Mouse (Mus musculus) thymus, postnatal 10 days (tissue): ENCODE results near the gene Cd44.

Source experiments
- DNase-seq, 2 experiments: peaks; one replicate each; pipeline ENCODE4 v3.0.0; 2021; ENCODE audit warnings: low spot score in 2 of 2

Cd44 gene

DNA sequence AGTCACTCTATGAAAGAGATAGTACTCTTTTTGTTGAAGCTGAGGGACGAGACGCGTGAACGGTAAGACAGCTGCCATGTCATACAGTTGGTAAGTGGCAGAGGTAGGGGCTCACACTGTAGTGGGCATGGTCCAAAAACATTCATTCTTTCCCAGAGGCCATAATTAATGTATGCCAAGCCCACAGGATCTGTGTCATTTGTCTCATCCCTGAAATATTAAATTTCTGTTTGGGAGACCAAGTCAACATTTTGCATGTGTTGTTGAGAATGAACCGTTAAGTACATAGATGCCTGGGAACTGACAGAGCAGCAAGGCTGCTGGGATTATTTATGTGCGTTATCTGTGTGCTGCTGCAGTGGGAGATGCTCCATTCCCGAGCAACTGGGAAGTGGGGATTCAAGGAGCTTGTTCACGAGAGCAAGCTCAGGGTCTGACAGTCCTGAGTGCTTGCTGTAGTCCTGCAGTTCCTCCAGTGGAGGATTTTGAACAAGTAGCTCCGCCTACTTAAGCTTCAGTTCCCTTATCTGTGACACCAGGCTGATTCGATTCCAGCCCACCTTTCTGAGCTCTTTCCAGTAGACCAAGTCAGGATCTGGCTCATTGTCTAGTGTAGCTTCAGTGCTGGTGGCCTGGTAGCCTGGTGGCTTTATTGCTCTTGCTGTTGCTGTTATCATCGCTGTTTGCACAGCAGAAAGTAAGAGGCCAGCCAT lies 12.5 kb upstream of the Cd44 start:
- no peak for DNase-seq

DNA sequence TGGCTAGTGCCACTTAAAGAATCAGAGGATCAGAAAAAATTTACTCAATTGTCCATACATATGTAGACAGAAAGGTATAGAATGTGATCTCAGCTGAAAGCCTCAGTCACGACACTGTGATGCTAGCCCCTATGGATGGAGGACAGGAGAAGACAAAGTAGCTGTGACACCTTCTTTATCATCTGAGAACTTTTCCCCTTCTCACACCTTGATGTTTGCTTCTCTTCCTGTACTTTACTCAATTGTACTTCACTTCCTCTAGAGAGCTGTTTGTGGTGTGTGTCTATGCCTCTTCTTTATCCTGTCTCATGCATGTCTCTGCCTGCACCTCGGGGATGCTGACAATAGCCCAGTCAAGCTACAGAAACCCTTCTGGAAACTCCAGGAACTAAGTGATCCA lies 11.5 kb upstream of the Cd44 start:
- DNase-seq, result peak in 1 of 2 experiments; percentile 29

DNA sequence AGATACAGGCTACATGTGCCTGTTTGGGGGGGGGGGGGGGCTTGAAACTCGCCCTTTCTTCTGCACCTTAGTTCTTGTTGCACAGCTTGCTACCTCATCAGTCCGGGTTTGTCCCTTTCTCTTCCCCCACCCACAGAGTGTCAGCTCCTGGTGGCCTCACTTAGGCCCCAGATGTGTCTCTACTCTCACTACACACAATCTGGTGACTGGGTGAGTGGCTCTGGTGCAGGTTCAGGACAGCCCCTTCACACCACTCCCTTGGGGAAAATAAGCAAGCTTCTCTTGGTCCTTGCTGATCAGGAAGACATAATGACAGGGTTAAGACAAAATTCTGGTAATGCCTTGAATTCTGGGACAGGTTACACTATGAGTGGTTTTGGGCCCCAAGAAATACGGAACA lies 11.0 kb upstream of the Cd44 start:
- DNase-seq, result no peak

DNA sequence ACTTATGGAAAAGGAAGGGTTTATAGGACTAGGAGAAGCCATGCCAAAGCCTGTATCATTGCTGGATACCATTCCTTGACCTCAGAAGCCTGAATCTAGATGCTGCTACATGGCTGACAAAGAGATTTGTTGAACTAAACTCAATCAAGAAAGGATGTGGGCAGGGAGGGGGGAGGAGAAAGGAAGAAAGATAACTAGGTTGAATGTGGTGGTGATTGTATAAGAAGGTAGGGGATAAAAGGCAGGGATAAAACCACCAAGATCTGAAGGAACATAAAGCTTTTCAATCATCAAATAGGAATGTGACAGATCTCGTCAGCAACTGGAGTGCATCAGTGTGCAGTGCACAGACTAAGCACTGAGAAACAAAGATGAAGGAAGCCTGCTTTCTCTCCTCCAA lies 7.9 kb upstream of the Cd44 start:
- DNase-seq, result no peak

DNA sequence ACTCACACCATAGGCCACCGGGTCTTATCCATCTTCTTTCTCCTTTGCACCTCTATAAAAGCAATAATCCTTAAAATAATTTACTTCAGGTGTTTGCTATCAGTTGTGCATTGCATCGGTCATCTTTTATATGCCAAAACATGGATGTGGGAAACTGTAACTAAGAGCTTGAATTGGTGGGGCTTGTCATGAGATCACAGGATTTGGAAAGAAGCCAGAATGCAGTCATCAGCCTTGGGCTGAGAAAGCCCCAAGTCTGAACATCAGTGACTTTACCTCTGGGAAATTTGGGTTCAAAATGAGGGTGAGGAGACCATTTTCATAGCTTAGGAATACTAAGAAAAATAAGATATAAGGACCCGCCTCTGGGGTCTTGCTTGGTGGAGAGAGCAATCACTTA lies 4.1 kb upstream of the Cd44 start:
- DNase-seq, result no peak

DNA sequence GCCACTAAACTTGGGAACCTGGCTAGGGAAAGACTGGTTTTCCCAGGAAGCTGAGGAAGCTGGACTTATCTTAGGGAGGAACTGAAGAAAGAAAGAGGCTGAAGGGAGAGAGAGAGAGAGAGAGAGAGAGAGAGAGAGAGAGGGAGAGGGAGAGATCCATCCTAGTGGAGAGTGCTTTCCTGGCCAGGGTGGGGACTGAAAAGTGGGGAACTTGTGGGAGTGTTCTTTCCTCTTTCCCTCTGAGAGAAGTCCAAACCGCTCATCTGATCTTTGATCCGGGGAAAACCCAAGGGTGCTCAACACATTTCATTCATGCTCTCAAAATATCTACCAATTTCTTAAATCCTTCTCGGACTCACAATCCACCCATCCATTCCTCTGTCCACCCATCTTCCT lies 361 bp upstream of the Cd44 start:
- no peak for DNase-seq

DNA sequence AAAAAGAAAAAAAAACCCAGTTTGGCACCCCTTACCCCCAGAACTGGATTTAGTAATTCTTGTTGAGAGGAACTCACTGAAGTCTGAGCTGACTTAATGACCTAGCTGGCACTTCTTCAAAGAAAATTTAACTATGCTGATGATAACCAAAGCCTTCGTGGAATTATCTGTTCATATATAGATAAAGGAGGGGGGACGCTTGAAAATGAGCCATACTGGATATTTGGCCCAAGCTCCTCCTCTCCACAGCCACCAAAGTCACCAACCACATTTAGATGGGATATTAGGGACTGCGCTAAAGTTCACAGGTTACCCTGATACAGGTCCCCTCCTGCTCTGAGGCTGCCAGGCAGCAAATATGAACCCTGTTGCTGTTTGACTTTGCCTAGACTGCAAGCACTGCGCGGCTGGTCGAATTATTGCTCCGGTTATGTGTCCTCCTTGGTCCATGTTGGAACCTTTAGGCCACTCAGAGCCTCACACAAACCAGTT lies 1.2 kb downstream of the Cd44 start:
- no peak for DNase-seq

DNA sequence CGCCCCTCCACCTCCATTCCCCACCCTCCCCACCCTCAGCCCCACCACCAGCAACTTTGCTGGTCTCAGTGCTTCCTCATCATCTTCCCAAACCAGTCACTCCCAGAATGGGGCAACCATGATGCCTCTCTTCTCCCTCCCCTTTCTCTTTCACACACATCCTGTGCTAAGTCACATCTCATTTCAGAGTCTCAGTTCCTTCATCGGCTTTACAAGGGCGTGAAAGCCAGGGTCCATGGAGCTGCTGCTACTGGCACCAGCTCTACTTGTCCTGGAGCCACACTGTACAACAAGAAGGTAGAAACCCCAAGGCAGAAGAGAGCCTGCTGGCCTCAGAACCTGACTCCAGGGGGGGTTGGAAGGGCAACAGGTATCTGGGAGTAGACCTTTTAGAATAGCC lies 2.2 kb downstream of the Cd44 start:
- DNase-seq, result no peak

DNA sequence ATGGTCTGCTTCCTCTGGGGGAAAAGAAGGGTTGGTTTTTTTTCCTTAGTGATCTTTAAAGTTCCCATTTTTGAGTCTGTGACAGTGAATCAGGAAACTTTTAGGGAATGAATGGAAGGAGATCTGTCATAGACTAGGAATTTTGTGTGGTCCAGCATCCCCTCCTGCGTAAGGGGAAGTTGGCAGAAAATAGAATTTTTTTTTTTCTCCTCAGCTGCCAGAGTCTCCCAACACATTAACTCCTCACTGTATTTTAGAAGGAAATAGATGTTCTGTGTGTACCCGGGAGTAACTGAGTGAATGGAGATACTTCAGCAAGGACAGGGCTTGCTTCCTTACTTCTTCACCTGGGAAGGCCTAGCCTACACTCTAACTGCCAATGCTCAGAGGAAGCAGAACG lies 2.9 kb downstream of the Cd44 start:
- DNase-seq, result no peak

DNA sequence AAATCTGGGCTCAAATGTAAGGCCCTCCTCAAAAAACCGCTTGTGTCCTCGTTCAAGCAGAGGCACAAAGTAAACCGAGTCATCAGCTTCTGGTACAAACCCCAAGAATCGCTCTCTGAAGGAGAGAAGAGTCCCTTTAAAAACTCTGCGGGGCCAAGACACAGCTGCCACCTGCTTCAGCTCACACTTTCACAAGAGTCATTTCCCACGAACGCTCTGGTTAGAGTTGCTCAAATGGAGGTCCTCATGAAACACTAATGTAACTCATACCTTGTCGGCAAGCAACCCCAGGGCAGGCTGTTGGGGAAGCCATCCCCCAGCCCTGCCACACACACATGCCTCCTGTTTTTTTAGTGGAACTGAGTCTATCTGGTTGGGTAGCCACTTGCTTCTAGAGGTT lies 5.3 kb downstream of the Cd44 start:
- peak; percentile 38 to 43 for DNase-seq

DNA sequence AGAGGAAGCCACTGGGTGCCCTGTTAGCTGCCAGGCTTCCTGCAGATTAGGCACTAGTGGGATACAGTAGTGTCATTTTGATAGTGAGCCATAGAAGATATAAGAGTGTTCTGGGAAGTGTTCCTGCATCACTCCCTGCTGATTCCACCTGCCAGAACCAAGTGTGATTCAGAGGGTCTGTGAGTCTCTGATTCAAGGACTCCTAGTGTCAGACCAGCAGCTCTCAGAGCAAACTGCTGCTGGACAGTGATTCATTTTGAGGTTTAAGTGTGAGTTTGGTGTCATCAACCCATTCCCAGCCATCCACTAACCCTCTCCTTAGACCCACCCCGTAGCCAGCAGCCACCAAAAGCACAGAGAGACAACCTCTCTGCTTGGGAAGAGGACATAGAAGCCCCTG lies 6.3 kb downstream of the Cd44 start:
- DNase-seq, result no peak

DNA sequence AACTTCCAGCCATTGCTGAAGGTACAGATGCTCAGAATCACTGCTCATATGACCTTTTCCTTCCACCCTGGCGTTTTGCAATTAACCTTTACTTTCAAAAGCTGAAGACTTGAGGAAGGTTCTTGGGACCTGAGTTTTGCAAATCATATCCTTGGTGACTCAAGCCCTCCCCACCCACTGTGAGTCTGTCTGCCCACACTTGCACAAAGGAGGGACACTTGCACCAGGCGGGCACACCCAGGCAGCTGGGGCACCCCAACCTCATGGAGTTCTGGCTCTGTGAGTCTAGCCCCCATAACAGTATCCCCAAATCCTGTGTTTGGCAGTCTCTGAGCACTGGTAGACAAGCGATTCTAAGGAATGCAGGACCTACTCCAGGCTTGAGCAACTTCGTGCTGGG lies 6.7 kb downstream of the Cd44 start:
- no peak for DNase-seq

DNA sequence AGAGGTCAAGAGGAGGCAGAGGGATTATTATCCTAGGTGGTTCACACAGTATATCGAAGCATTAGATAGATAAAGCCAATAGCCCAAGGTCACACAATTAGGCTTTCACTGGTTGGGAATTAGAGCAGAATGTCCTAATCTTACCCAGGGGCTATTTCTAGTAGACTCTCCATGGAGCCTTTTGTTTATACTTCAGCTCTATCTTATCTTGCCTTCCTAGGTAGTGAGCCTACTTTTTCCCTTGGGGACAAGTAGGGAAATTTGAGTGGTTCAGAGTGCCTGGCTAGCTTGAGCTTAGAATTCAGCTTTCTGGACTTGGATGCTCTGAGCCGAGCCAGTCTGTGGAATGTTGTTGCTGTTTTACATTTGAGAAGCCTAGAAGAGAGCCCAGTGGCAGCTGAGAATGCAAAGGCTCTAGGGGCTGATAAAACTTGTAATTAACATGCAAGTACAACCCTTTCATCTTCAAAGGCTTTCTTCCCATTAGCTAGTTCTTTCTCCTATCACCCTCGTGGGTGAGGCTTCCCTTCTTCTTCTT lies 12.7 kb downstream of the Cd44 start:
- no peak for DNase-seq

DNA sequence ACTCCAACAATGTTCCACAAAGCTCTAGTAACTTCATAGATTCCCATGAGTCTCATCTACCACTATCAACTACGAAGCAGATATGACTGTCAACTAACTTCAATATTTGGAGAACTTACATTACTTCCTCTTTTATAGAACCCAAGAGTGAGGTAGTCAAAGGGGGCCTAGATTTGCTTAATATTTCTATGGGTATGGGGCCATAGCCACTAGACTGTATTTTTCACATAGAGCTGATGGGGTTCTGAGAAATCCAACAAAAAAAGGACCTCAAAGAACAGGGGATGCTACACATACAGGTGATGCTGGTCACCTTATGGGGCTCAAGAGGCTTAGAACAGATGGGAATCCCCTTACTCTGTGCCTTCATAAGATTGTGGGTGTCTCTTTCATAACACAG lies 14.3 kb downstream of the Cd44 start:
- DNase-seq, result no peak

DNA sequence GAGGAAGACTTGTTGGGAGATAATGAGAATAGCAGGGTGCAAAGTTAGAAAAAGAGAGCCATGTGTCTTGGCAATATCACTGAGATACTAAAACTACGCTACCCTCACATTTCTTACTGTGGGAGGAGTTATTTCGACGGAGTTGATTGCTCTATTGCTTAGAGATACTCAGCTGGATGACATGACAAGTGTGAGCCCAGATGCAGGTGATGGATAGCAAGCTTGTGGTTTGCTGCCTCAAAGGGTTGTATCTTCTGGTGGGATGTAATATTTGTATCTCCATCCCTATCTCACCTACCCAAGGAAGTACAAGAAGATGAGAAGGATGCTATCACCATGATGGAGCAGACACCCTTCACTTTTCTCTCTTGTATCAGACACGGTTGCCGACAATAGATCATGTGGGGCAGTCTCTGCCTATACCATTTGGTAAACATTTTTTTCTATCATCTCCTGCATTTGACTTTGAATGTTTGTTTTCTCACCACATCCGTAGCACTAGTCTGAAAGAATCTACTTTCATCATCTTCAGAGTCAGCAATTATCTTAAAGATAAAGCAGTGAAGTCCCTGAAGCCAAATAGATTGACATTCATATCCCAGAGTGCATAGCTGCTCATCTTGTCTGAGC lies 15.0 kb downstream of the Cd44 start:
- no peak for DNase-seq

DNA sequence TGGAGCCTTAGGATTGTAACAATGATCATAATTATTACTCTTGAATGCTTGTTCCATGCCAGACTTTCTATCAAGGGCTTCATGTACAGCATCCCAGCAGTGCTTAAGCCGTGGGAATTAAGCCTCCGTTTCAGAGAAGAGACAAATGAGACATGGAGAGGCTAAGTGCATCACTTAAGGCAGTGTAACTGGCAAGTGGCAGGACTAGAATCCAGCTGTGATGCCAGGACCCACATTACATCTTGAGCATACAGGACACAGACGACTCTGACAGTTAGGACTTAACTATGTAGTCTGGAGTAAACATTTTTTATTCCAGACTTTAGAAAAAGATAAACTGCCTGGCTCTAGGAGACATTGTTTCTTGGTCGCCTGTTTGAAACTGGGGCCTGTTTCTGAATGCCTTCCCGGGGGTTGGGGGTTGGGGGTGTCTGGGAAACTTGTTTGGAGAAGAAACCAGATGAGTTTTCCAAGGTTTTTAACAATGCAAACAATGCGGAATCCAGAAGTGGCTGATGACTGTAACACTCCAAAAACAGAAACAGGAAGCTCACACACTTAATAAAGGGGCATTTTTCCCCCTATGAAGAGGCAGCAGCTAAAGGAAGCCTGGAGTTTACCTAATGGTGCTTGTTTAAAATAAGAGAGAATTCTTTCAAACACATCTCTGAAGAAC lies 18.7 kb downstream of the Cd44 start:
- DNase-seq, result no peak

DNA sequence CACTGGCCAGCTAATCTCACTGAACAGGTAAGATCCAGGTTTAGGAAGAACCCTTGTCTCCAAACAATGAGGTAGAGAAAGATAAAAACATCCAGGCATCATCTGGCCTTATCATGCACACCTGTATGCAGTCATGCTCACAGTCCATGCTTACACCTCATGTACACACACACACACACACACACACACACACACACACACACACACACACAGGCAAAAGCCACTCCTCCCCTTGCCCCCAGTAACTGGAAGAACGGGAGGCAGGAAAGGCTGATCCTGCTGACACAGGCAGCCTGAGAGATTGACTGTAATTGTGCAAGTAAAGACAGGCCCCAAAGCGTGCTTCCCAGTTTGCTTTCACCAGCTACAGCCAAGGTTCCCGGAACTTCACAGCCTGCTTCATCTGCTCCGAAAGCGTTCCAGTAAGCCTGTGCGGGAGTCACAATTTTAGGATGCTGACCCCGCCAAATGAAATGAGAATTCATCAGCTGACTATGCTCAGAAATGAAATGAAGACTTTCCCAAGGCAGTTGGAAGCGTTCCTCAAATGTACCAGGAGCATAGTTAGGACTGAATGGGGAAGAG lies 19.4 kb downstream of the Cd44 start:
- DNase-seq, result no peak

DNA sequence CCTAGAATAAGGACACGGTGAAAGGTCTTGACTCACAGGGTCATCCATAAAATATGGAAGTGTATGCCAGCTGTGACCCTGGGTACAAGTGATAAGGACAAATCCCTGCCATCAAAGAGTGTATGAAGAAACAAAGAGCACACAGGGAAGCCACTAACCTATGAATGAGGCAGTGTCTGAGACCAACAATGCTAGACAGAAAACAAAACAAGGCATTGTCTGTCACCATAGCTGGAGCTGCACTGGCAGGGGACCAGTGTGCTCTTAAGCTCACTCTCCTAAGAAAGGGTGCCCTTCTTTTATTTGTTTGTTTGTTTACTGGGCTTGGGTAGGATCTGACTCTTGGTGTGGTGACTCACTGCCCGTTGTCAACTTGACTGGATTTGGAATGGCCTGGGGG lies 23.0 kb downstream of the Cd44 start:
- no peak for DNase-seq

DNA sequence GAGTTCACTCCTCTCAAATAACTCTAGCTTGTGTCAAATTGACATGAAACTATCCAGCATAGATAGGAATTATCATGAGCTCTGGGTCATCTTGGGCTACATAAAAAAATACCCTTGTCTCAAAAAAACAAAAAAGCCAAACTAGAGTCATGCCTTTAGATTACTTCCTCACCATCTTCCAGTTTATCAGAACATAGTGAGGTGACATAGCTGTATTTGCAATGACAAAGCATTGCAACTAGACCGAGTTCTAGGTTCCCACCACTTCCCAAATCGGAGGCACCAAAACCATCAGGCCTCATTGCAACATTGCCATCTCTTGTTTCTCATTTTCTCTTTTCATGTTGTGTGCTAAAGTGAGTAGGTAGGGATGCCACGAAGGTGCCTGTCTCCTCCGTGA lies 24.0 kb downstream of the Cd44 start:
- DNase-seq, result no peak

DNA sequence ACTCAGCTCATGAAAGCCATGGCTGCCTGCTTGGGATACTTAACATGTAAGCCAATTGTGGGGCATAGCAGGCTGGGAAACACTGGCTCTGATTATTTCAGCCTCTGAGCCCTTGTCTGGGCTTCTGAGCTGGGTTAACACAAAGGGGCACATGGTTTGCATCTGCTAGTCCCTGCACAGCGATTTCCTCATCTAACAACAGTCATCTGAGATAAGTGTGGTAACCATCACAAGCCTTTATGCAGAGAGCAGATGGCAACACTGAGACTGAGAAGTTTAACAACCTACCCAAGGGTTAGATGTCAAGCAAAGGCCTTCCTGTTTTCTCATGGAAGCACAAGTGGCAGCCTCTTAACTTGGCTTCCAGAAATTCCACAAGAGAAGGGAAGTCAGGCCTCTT lies 25.3 kb downstream of the Cd44 start:
- DNase-seq, result no peak

DNA sequence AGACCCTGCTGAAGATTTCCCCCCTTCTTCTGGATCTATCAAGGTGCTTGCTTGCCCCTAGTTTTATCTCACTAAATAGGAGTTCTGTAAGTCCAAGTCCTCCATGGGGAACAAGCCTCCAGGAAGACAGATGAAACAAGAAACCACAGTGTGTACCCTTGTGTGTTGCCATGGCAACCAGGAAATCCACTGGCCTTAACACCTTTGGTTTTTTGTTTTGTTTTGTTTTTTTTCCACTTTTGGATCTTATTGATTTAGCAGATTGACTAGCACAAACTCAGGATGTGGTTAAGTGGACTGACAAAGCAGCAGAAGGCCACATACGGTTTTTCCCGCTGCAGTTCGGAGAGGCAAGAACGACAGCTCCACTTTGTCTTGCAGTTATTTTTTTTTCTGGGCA lies 27.6 kb downstream of the Cd44 start:
- DNase-seq, result peak in 1 of 2 experiments; percentile 37

DNA sequence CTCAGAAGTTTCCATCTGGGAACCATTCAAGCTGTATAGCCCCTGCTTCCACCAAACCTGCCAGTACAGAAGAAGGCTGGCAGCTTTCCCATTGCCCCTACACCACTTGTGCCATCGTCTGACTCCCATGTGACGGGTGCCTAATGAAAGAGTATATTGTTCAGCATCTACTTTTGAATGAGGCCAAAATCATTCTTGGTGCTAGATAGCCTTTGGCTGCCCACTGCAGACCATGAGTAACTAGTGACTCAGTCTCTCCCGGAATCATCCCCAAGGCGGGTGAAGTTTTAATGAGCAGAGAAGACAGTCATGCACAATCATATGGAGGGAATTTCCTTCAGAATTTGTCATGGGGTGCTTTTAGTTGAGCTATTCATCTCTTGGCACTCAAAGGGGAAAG lies 28.3 kb downstream of the Cd44 start:
- DNase-seq, result no peak

DNA sequence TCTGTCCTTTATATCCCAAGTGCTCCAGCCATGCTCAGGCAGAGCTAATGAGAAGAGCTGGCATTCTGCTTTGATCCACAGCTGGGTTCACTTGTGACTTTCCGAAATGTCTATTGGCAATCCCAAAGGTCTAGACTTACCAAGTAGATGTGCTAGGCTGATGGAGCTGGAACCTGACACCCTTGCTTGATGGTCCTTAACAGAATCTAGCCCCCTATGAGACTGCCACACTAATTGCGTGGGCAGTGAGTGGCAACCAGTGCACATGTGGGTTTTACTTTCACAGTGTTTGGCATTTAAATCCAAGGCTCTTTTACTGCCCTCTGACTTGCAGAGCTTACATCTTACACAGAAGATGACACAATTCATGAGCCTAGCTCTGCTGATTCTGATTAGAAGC lies 29.0 kb downstream of the Cd44 start:
- DNase-seq, result no peak
